Mouse (Mus musculus) gastrocnemius, adult 2 months (tissue): ENCODE results near the gene Aim2. TPM values are rescaled to one million over a fixed set of nuclear protein-coding genes. Genes with fewer than 3 reads are reported as not detected.
A peak's percentile ranks its signal among the peaks of the same experiment; 100 is the strongest.

Experiments used
- DNase-seq: peaks from one replicate; pipeline ENCODE4 v3.0.0; 2022
- H3K27ac ChIP-seq: fragments of 200-600 bp; 2 replicates; pipeline ENCODE4 v1.8.1; 2022; ENCODE audit warnings: mild to moderate bottlenecking
- H3K4me3 ChIP-seq: fragments of 200-600 bp; 2 replicates; pipeline ENCODE4 v1.8.1; 2022; ENCODE audit warnings: mild to moderate bottlenecking, moderate library complexity
- CTCF ChIP-seq: fragments of 200-600 bp; IDR thresholded peaks from 2 replicates; pipeline ENCODE4 v1.8.1; 2022; ENCODE audit warnings: antibody characterized with exemption, mild to moderate bottlenecking, moderate library complexity
- intact Hi-C: fragments of 180-260 bp; cut with DNase I; formaldehyde crosslinking; loops from one replicate; pipeline ENCODE4 v1.15.1; 2025
- total RNA-seq, 2 experiments: library from RNA; stranded (reverse); gene quantifications; 2 replicates each; pipeline ENCODE4 v1.2.3; 2021

Gene Aim2
- total RNA-seq, 2 experiments from 2014 or later, result 0.11 to 0.28 TPM

GRCm38 (mm10) chr1:173356699-173357098 is 6.0 kb downstream of the Aim2 start:
- Histone ChIP-seq H3K27ac (no peak overlapping the region), H3K4me3 (no peak overlapping the region)
- TF ChIP-seq CTCF, result peak; percentile 8; the same call in 1 of the 2 replicates
- no peak for DNase-seq
- intact Hi-C loops, result no loop called here

GRCm38 (mm10) chr1:173357799-173358198 is 7.1 kb downstream of the Aim2 start:
- no peak for TF ChIP-seq CTCF
- Histone ChIP-seq H3K4me3 (no peak overlapping the region), H3K27ac (no peak overlapping the region)
- intact Hi-C loops, result no loop called here
- DNase-seq, result no peak

- no peak for TF ChIP-seq CTCF
- H3K4me3 ChIP-seq, result no peak overlapping the region
- DNase-seq, result no peak
- no peak overlapping the region for H3K27ac ChIP-seq
- intact Hi-C loops, result no loop called here
Measured at GRCm38 (mm10) chr1:173359590-173360290, 9.1 kb downstream of the Aim2 start.

GRCm38 (mm10) chr1:173361651-173362050 is 11.0 kb downstream of the Aim2 start:
- TF ChIP-seq CTCF, result no peak
- no peak for DNase-seq
- H3K4me3 ChIP-seq, result no peak overlapping the region
- intact Hi-C loops, result no loop called here
- no peak overlapping the region for H3K27ac ChIP-seq

GRCm38 (mm10) chr1:173363436-173363835 is 12.8 kb downstream of the Aim2 start:
- Histone ChIP-seq H3K27ac (no peak overlapping the region), H3K4me3 (no peak overlapping the region)
- intact Hi-C loops, result no loop called here
- no peak for TF ChIP-seq CTCF
- no peak for DNase-seq

- TF ChIP-seq CTCF, result no peak
- H3K4me3 ChIP-seq, result no peak overlapping the region
- no peak for DNase-seq
- intact Hi-C loops, result no loop called here
- no peak overlapping the region for H3K27ac ChIP-seq
Measured at GRCm38 (mm10) chr1:173364125-173364800, 13.6 kb downstream of the Aim2 start.

- no peak for TF ChIP-seq CTCF
- peak overlapping the region; percentile 71 for H3K4me3 ChIP-seq
- peak; percentile 55 for DNase-seq
- intact Hi-C loops, result no loop called here
- H3K27ac ChIP-seq, result peak overlapping the region; percentile 67; the same call in 1 of the 2 replicates
Measured at GRCm38 (mm10) chr1:173365970-173366409, 15.3 kb downstream of the Aim2 start.

- peak overlapping the region; percentile 71 for H3K4me3 ChIP-seq
- intact Hi-C loops, result no loop called here
- peak; percentile 15 for DNase-seq
- TF ChIP-seq CTCF, result no peak
- peak overlapping the region; percentile 67 for H3K27ac ChIP-seq
Measured at GRCm38 (mm10) chr1:173366701-173367355, 16.1 kb downstream of the Aim2 start.

GRCm38 (mm10) chr1:173367356-173368046 is 16.8 kb downstream of the Aim2 start, which contains the start of gene Cadm3:
Cadm3 (minus strand) TSS chr1:173367695.
- no peak for TF ChIP-seq CTCF
- peak; percentile 73 for DNase-seq
- intact Hi-C loops, result no loop called here
- Histone ChIP-seq H3K4me3 (peak within 1 kb of the TSS; percentile 71), H3K27ac (peak within 1 kb of the TSS; percentile 67)

- no peak for DNase-seq
- H3K27ac ChIP-seq, result no peak overlapping the region
- no peak overlapping the region for H3K4me3 ChIP-seq
- no peak for TF ChIP-seq CTCF
- intact Hi-C loops, result no loop called here
Measured at GRCm38 (mm10) chr1:173369611-173370010, 18.9 kb downstream of the Aim2 start.

GRCm38 (mm10) chr1:173370456-173370855 is 19.8 kb downstream of the Aim2 start:
- no peak for TF ChIP-seq CTCF
- no peak for DNase-seq
- Histone ChIP-seq H3K27ac (no peak overlapping the region), H3K4me3 (no peak overlapping the region)
- intact Hi-C loops, result no loop called here

- no peak for DNase-seq
- H3K27ac ChIP-seq, result no peak overlapping the region
- H3K4me3 ChIP-seq, result no peak overlapping the region
- TF ChIP-seq CTCF, result no peak
- intact Hi-C loops, result no loop called here
Measured at GRCm38 (mm10) chr1:173371586-173371985, 20.9 kb downstream of the Aim2 start.
